In the genomic region with DNA sequence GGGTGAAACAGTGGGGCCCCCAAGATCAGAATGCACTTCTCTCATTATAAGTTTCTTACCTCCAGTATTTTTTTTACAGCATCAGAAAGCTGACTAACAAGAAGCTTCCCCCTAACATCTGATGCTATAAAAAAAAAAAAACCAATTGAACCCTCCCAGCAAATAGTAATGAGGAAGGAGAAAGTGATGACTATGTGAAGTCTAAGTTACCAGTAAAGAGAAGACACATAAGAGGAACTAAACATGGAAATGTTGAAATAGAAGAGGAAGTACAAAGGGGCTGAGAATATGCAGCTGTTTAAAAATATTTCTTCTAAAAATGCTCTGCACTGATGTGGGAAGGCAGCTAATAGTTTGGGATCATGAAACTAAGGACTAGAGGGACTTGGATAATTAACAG, we compare ENCODE assay signal across 26 mouse cellular contexts. TPM values are rescaled to one million over a fixed set of nuclear protein-coding genes. Genes with fewer than 3 reads are reported as not detected.
DNase-seq lines count a peak whose midpoint lies in the region; ATAC-seq and TF ChIP-seq lines count a peak whose summit lies in the region.
"Had no signal": no experiment of that assay in that cellular context is flagged by ENCODE, and none has a peak within 500 bp of the region (broad histone marks: within the 10 kb centered on the region; RNA-seq: fewer than 3 reads in every experiment).

No protein-coding gene starts in this region.

- H3K9ac ChIP-seq in kidney, postnatal 0 days (ENCODE audit: low read depth, low read length) = no peak overlapping the region
- H3K9ac ChIP-seq in kidney, embryonic 15.5 days = no peak overlapping the region
- H3K9ac ChIP-seq: heart, embryonic 13.5 days; hindbrain, embryonic 13.5 days; liver, embryonic 13.5 days; lung, embryonic 14.5 days; midbrain, embryonic 12.5 days; neural tube, embryonic 12.5 days had no signal

- peak; percentile 54 for DNase-seq in kidney, postnatal 0 days (ENCODE audit: low spot score)
- DNase-seq in 416B (ENCODE audit: low read depth) (peak; percentile 71), MEL-GATA-1-ER (ENCODE audit: extremely low read depth, low read depth) (peak; percentile 77)
- DNase-seq in testis, postnatal 10 days (ENCODE audit: low spot score) = no peak
- no peak for DNase-seq in embryo, embryonic 9.5 days (ENCODE audit: extremely low spot score)
- no peak for DNase-seq in cerebellum, postnatal 36 days
- DNase-seq: adrenal gland, postnatal 14 days; cerebellum, adult 8-10 months; gastrocnemius, postnatal 25 days; heart, adult 2 months; heart, postnatal 14 days; kidney, adult 11 months; kidney, postnatal 14 days; layer of hippocampus, postnatal 36 days; liver, embryonic 13.5 days; lung, embryonic 14.5 days; retina, postnatal 1 day; thymus, adult 2 months had no signal

- H3K27ac ChIP-seq in kidney, postnatal 0 days = no peak overlapping the region
- no peak overlapping the region for H3K27ac ChIP-seq in kidney, embryonic 15.5 days
- H3K27ac ChIP-seq: forebrain, embryonic 10.5 days; heart, adult 2 months; heart, embryonic 13.5 days; hindbrain, embryonic 13.5 days; liver, embryonic 13.5 days; midbrain, embryonic 12.5 days; neural tube, embryonic 12.5 days had no signal

- H3K9me3 ChIP-seq in kidney, postnatal 0 days (replicated peaks; ENCODE audit: low read length) = no peaks in the 10 kb centered on the region
- no peaks in the 10 kb centered on the region for H3K9me3 ChIP-seq in kidney, embryonic 15.5 days (replicated peaks)
- H3K9me3 ChIP-seq: forebrain, embryonic 10.5 days; heart, embryonic 13.5 days; hindbrain, embryonic 13.5 days; liver, embryonic 13.5 days; midbrain, embryonic 12.5 days; neural tube, embryonic 12.5 days had no signal

- H3K4me1 ChIP-seq in kidney, postnatal 0 days (replicated peaks; ENCODE audit: insufficient read depth, low read length) = no peaks in the 10 kb centered on the region
- H3K4me1 ChIP-seq in kidney, embryonic 15.5 days = peaks cover 3% of the 10 kb centered on the region; the same call in 1 of the 2 replicates
- H3K4me1 ChIP-seq: forebrain, embryonic 10.5 days; heart, embryonic 13.5 days; liver, embryonic 13.5 days; midbrain, embryonic 12.5 days had no signal

- H3K36me3 ChIP-seq in kidney, postnatal 0 days (ENCODE audit: insufficient read depth, low read length) = no peaks in the 10 kb centered on the region
- H3K36me3 ChIP-seq in kidney, embryonic 15.5 days = no peaks in the 10 kb centered on the region
- H3K36me3 ChIP-seq: forebrain, embryonic 10.5 days; heart, embryonic 13.5 days; hindbrain, embryonic 13.5 days; liver, embryonic 13.5 days; midbrain, embryonic 12.5 days; neural tube, embryonic 12.5 days had no signal

- no peak for ATAC-seq in kidney, postnatal 0 days (replicated peaks; ENCODE audit: low FRiP score, low read depth)
- ATAC-seq in kidney, embryonic 15.5 days (replicated peaks; ENCODE audit: low FRiP score) = no peak
- ATAC-seq in megakaryocyte progenitor cell, adult 5-6 weeks (replicated peaks; ENCODE audit: poor library complexity) = peak; percentile 80
- ATAC-seq: forebrain, embryonic 16.5 days had no signal

- H3K4me3 ChIP-seq in kidney, postnatal 0 days (replicated peaks; ENCODE audit: low read depth, low read length) = no peak overlapping the region
- no peak overlapping the region for H3K4me3 ChIP-seq in kidney, embryonic 15.5 days (replicated peaks)
- H3K4me3 ChIP-seq: forebrain, embryonic 10.5 days; heart, adult 2 months; heart, embryonic 13.5 days; hindbrain, embryonic 13.5 days; liver, embryonic 13.5 days; midbrain, embryonic 12.5 days; neural tube, embryonic 12.5 days had no signal

- H3K27me3 ChIP-seq in kidney, postnatal 0 days (ENCODE audit: insufficient read depth, low read length) = no peaks in the 10 kb centered on the region
- H3K27me3 ChIP-seq in kidney, embryonic 15.5 days = peaks cover 6% of the 10 kb centered on the region

- no peak for TF ChIP-seq CTCF in kidney, postnatal 0 days (IDR thresholded peaks at IDR 0.05; ENCODE audit: low read depth)

- H3K4me2 ChIP-seq in kidney, postnatal 0 days (ENCODE audit: low read length) = no peak overlapping the region
- no peak overlapping the region for H3K4me2 ChIP-seq in kidney, embryonic 15.5 days
- H3K4me2 ChIP-seq: heart, embryonic 13.5 days; hindbrain, embryonic 13.5 days; liver, embryonic 13.5 days; lung, embryonic 14.5 days; midbrain, embryonic 12.5 days; neural tube, embryonic 12.5 days had no signal

RNA-seq across cellular contexts. Expression of gene Apbb1ip, which starts 27.1 kb away (rescaled TPM):
- polyA plus RNA-seq in kidney, postnatal 0 days (2015; fragmentation: Nextera tagmentation; extraction: Ambion mirVana) = 2.9 and 3.5 TPM in 2 replicates
- 2.4 and 2.5 TPM in 2 replicates for polyA plus RNA-seq in kidney, embryonic 15.5 days (2015; fragmentation: Nextera tagmentation; extraction: Ambion mirVana)
- total RNA-seq in megakaryocyte progenitor cell, adult 5-6 weeks (2015) = 120 and 136 TPM in 2 replicates
- 15.9 and 26.8 TPM in 2 replicates for total RNA-seq in megakaryocyte progenitor cell, adult 5-6 weeks (2017)

Comparison
In these comparisons a context has a peak if more than half of its experiments do, and no peak if none do; other contexts are left out.
1. DNase-seq: peak in kidney, postnatal 0 days (single experiment), 416B (single experiment) and MEL-GATA-1-ER (single experiment); none in testis, postnatal 10 days (single experiment), embryo, embryonic 9.5 days (single experiment) and cerebellum, postnatal 36 days (0 of 2).